Mouse (Mus musculus) right cerebral cortex, postnatal 10 days (tissue): Measurements from ENCODE around the gene Ube2n.
A peak's percentile ranks its signal among the peaks of the same experiment; 100 is the strongest.

Source experiments
- DNase-seq, 2 experiments: peaks; one replicate each; pipeline ENCODE4 v3.0.0; 2021; ENCODE audit warnings: low spot score in 2 of 2

Gene Ube2n

DNA sequence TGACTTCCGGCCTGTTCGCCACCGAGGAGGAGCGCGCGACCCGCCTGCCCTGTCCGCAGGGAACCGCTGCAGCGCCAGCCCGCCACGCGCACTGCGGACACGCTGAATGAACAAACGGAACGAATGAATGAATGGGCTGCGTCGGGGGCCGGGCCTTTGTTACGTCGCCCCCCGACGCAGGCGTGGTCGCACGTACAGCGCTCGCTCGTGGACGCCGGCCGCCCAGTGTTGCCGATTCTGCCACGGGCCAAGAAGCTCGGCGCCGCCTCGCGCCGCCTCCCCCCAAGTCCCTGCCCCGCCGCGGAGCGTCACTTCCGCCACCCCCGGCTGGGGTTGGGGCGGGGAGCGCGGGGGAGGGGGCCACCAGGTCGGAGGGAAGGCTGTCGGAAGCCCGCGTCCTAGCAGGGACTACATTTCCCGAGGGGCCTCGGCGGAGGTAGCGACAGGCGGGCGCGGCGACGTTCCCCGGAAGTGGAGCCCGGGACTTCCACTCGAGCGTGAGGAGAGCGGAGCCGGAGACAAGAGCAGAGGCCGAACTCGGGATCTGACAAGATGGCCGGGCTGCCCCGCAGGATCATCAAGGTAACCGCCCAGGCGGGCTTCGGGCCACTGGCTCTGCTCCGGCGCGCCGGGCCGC lies at the start of gene Ube2n:
Gene Ube2n (plus strand): TSS at position 490 of the 637 bp plus-strand sequence.
- peak; percentile 99 for DNase-seq

DNA sequence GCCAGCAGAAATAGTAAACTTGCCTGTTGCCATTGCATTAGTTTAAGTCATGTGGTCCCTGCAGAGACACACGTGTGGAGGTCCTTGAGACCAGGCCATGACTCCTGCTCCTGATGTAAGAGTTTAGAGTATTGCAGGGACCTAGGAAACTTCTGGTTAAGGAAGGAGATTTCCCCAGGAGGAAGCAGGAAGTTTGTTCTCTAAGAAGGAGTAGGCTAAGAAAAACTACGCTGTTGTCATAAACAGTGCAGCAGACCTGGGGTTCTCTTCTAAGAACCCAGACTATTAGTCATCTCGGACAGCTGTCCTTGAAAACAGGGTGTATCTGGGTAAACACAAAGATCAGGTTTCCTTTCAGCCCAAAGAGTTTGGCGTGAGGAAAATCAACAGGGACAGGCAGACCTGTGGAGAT lies 49.5 kb upstream of the Ube2n start:
- no peak for DNase-seq

DNA sequence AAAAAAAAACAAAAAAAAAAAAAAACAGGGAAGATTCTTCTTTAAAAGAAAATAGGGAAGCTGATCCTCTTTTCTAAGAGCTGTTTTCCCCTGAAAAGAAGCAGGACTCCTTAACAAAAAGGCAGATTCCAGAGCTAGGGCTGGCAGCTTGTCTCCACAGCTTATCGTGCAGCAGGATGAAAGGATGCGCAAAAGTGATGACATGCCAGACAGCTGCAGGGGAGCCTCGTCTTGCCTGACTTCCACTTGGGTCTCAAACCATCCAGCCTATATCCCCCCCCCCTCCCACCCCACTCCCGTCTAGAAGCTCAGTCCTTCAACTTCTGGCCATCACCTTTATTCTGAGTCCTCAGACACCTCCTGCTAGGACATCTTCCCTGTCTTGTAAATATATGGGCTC lies 46.1 kb upstream of the Ube2n start:
- no peak for DNase-seq

DNA sequence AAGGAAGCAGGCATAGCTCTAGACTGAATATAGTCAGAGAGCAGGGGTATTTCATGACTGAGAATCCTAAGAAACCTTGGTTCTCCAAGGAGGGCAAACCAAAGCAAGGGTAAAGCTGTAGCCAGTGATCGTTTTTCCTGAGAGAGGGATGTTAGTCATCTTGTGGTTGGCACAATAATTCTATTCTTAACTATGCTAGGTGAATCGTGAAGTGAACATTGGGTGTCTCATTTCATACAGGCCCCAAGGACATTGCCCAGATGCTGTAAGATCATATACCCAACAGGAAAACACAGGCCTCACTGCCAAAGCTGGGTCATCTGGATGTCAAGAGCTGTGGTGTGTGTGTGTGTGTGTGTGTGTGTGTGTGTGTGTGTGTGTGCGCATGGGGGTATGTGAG lies 43.8 kb upstream of the Ube2n start:
- DNase-seq, result no peak

DNA sequence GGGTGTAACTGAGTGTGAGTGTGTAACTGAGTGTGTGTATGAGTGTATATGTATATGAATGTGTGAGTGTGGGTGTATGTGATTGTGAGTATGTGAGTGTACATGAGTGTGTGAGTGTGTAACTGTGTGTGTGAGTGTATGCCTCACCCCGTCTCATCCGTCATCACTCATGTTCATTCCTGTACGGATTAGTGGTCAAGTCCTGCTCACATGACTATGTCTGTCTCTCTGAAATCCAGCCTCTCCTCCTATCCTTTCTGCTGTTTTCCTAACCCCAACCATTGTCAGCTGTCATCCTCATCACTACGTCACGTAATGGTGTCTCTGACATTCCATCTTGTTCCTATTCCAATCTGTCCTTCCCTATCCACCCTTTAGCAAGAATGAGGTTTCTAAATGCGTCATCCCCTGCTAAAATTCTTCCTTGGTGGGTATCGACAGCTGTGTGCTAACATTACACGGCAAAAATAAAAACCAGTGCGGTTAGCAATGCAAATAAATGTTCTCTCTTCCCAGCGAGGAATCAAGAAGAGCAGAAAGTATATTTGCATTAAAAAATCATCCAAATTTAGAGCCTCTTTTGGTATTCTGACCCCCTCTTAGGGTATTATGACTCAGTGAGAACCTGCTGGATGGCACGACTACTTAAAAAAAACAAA lies 42.9 kb upstream of the Ube2n start:
- peak in 1 of 2 experiments; percentile 57 for DNase-seq

DNA sequence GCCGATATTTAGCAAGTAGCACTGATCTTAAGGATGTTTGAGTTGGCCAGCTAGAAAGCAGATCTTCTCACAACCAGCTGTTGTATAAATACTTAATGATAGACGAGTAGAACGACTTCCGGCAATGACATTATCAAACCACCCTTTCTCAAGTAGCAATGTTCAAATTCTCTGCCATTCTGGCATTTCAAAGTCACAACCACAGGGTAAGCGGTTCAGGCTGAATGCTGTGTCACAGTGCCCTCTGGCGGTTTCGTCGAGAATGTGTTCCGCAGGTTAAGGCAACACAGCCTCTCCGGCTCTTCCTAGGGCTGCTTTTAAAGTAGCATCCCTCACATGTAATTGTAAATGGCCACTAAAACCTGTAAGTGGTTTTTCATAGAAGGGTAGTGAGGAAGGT lies 39.0 kb upstream of the Ube2n start:
- DNase-seq, result peak; percentile 82 to 92

DNA sequence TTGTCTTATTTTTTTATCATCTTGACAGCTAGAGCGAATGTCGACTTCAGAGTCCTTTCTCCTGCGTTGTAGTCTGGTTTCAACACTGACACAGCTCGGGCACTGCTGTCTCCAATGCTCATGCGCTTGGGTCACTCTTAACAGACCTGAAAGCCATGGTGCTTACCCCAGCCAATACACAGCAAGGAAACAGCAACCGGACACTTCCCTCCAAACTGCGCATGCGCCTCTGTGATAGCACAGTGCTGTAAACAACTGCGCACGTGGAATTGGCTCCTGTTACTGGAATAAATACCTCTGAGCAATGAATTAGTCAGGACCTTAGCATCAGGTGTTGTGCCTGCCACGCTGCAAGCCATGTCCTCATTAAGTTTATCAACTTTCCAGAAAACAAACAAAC lies 37.4 kb upstream of the Ube2n start:
- DNase-seq, result no peak

DNA sequence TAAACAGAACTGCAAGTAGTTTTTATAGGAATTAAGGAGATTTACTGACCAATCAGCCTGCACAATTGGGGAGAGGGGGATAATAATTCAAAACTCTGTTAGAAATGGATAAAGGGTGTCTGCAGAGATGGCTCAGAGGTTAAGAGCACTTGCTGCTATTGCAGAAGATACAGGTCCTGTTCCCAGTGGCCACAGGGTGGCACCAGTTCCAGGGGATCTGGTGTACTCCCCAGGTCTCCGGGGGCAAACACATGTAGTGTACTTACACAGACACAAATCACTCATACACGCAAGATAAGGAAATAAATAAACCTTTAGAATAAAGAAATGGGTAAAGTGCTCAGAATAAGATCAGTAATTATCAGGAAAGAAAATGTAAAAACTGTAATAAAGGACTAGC lies 25.3 kb upstream of the Ube2n start:
- peak in 1 of 2 experiments; percentile 46 for DNase-seq

DNA sequence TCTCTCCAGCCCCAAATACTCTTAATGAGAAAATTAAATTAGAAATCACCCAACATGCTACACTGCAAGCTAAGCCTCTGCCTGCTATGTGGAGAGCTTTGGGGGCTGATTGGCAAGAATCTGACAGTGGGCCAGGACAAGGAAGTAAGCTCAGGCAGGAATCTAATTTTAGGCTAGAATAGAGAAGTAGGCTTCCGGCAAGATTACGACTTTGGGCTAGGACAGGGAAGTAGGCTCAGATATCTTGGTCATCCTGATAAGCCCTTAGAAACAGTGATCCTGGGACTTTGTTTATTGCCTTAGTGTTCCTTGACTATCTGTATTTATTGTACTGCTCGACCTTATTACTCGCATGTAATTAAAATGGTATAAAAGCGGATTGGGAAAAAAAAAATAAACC lies 20.7 kb upstream of the Ube2n start:
- DNase-seq, result no peak

DNA sequence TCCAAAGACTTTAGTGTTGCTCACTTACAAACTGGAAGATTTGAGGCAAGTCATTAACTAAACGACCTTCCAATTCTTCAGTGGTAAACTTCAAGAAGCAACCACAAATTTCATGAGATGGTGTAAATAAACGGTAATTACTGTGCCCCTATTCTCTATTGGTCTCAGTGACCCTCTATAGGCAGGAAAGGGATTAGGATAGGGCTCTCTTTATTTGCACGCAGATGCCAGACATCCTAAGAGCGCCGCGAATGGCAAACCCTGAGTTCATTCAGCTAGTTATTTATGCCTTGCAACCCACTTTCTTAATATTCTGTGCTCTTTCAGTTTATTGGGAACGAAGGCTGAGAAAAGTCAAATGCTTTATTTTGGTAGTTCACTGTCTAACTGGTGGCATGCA lies 13.9 kb upstream of the Ube2n start:
- DNase-seq, result no peak

DNA sequence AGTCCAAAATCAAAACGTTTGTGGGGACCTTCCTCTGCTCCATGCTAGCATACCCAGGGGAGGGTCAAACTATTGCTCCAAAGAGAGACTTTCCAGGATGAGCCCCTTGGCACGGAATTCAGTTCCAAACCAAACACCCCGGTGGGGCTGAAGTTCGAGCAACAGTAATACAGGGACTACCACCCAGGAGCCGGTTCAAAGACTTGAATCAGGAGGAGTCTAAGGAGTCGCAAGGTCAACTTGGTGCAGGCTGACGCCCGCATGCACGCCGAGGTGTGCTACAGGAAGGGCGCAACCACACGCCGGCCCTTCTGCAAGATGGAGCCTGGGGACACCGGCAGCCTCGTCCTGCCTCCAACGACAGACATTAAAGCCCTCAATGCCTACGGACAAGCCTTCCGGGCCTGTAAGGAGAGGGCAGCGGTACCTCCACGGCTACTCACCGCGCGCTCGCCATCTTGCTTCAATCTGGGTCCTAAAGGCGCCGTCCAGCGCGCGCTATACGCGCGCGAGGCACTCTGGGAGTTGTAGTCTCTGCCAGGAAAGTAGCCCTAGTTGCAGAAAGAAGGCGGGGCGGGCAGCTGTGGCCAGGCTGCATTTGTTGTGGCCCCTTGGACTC lies 13.4 kb upstream of the Ube2n start, which contains the start of gene Mrpl42:
Gene Mrpl42 (minus strand): TSS at position 478 of the 619 bp plus-strand sequence.
- DNase-seq, result peak; percentile 92 to 93

DNA sequence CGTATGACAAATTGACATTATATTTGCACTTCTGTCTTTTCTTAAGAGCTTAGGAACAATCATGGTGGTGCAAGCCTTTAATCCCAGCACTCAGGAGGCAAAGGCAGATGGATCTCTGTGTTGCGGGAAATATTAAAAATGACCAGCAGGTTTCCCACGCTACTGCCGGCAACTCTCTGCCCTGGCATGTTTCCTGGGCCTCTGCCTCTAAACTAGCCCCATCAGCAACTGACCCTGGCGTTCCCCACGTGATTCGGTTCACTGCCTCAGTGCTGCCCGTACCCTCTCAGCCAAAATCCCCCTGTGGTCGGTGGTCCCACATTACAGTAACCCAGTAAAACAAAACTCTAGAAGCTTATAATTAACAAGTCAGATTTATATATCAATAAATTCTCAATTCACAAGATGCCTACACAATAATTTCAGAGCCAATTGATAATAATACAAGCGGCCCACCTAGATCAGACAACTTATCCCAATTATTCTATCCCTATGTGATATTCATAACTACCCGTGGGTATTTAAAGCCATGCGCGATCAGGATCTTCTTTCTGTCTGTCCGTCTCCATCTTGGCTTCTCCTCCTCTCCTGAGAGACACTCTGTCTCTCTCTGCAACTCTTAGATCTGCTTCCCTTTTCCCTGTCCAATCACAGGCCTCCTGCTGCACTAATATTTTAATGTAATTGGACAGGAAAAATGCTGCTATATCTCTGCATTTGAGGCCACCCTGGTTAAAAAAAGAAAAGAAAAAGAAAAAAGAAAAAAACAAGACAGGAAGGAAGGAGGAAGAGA lies 11.3 kb upstream of the Ube2n start:
- DNase-seq, result no peak

DNA sequence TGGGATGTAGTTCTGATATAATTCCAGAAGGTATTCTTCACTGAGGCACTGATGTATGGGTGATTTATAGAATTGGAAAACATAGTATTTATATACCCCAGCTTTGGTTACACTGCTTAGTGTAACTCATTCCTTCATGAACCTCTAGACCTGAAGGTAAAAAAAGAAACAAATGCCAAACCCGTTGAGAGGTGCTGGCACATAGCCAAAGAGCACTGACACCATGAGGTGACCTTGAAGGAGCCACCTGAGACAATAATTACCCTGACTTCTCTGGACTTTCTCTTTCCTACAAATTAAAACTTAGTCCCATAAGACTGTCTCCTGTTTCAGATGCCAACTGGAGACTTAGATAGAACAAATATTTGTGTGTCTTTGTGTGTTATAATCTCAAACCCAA lies 10.6 kb upstream of the Ube2n start:
- no peak for DNase-seq

DNA sequence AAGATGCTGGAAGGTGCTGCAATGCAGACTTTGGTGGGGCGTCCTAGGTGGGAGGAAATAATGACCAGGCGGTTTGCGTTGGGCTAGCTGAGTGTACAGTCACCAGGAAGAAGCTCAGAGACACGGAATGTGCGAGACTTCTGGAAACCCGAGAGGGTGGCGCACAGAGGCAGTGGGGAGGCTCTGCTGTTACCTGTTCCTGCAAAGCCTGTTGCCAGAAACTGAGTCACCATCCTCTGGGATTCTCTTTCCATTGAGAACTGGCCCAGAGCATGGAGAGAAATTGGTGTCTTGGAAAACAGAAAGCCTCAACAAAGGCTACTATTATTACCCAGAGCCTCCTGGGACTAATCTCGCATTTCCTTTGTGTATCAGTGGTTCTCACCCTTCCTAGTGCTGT lies 6.8 kb upstream of the Ube2n start:
- DNase-seq, result no peak

DNA sequence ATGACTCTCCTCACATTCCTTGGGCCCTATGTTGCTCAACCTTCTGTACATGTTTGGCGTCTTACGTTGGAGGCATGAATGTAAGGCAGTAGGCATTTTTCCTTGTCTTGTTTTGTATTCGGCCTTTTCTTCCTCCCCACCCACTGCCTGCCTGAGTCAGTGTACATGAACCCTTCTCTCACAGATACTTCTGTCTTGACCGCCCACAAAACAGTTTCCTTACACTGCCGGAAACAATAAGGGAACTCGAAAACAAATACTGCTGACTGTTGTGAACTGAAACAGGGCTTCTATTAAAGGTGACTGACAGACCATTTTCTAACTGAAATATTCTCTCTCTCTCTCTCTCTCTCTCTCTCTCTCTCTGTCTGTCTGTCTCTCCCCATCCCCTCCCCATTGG lies 6.2 kb upstream of the Ube2n start:
- DNase-seq, result no peak

DNA sequence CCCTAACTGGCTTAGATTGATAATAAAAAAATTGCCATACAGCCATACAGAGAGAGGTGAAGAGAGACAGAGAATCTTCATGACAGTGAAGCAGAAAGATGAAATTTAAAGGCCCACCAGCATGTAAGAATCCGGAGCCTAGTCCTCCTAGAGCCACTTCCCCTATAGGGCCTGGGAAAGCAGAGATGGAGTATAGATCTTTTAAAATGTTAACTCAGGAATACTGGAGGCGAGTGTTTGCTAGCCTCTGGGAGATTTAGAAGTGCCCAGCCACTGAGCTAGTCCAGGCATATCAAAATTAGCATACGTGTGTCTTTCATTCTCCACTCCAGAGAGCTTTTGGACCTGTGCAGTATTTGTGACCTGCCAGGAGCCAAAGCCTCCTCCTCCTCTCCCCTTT lies 5.7 kb upstream of the Ube2n start:
- DNase-seq, result no peak

DNA sequence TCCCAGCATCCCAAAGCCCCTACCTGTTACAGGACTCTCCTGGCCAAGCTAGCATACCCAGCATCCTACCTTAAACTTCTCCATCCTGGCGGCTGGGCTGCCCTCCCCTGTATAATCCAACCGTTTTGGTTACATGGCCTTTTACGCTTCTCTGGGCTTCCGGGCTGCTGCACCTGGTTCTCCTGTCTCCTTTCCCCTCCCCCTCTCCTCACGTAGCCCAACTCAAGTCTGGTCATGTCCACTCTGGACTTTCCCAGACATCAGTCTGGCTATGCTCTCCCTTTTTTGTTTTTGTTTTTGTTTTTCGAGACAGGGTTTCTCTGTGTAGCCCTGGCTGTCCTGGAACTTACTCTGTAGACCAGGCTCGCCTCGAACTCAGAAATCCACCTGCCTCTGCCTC lies 2.3 kb upstream of the Ube2n start:
- no peak for DNase-seq

DNA sequence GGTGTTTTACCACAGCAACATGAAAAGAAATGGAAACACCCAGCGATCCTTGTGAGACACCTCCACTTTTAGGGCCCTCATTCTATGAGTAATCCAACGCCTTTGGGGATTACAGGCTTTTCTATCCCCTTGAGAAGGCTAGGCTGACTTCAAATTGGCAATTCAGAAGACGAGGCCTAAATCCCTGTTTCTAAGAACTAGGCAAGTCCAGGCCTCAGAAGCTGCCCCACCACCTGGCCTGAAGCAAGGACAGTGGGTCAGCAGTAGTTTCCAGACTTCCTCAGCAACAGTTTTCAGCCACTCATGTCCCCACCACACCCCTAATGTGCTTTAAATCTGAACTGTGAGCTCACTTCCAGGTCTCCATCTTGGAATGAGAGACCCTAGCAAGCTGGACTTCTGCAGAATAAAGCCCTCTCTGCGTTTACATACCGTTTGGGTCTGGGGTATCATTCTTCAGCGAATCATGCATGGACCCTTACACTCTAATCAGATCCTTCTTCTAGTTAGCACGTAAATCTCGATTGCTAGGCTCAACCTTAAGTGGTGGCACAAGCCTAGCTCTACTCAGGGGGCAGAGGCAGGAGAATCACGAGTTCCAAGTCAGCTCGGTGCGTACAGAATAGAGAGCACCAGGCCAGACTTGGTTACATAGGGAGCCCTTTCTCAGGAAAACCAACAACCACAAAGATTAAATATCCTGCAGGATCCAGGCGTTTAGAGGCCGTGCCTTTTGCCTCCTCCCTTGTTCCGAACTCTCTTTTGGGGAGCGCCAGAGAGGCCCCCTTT lies 983 bp upstream of the Ube2n start:
- peak in 1 of 2 experiments; percentile 28 for DNase-seq

DNA sequence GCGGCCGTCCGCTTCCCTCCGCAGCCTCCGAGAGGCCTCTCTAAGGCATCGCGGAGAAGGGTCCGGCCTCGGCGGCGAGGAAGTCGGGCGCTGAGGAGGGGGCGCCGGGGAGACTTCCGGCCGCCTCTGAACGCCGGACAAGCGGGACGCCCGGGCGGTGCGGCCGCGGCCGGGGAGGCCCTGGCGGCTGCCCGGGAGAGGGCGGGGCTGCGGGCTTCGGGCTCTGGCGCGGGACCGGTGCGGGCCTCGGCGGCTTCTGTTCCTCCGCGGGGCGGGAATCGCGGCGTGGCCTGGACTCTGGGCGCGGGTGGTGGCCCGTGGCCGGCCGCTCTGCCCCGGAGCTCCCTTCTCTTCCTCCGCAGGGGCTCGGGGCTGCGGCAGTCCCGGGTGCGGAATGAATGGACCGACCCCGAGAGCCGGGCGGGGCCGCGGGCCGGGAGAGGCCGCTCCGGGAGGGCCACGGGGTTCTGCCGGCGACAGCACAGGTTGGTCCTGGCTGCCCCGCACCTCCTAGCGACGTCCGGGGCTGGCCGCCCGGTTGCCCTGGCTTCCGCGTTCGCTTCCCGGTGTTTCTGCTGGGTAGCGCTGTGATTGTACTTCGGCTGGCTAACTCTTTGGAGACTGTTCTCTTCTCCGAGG lies 467 bp downstream of the Ube2n start:
- peak; percentile 40 to 46 for DNase-seq

DNA sequence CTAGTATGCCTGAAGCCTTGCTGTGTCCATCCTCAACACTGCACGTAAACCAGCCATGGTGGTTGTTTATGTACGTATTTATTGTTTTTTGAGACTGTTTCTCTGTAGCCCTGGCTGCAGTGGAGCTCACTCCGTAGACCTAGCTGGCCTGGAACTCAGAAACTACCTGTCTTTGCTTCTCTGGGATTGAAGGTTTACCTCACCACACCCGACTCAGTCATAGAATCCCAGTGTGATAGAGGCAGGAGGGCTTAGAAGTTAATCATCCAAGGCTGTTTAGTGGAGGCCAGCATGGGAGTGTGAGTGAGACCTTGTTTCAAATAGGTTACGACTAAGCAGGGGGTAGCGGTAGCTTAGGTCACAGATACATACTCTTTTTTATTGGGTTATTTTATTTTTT lies 2.7 kb downstream of the Ube2n start:
- no peak for DNase-seq

DNA sequence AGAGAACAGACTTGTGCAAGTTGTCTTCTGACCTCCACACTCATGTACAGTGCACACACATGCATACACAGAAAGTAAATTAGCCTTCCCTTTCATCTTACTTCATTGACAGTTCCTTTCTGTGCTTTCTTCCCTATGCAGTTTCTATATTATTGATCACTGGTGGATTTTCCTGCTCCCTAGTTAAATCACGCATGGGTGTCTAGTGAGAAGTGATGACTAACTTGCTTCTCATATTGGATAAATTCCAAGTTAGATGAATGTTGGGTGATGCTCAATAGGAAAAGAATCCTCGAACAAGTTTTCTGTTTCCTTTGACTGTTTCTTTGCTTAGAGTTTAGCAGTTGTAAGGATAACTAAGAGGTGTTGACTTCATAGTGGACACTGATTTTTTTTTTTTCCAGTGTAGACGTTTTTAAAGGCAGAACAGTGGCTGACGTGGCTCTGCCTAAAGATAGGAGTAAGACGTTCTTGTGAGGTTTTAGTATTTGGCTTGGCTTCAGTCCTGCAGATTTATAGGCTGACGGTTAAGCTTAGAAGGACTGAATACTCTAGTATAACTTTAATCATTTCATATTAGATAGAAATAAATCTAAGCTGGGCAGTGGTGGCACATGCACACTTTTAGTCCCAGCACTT lies 10.2 kb downstream of the Ube2n start:
- DNase-seq, result no peak
